Mouse (Mus musculus): ENCODE measurements around the gene Mtx3. TPM values are rescaled to one million over a fixed set of nuclear protein-coding genes. Genes with fewer than 3 reads are reported as not detected.
"Not testable (repeated sequence)": the region's sequence is repeated elsewhere in the genome, so short reads cannot be mapped to it uniquely, and the experiment has no call there.

Mtx3 gene
- 4.9 and 5.6 TPM in 2 replicates for polyA plus RNA-seq (2014; fragmentation: Nextera tagmentation; extraction: Ambion mirVana)

DNA sequence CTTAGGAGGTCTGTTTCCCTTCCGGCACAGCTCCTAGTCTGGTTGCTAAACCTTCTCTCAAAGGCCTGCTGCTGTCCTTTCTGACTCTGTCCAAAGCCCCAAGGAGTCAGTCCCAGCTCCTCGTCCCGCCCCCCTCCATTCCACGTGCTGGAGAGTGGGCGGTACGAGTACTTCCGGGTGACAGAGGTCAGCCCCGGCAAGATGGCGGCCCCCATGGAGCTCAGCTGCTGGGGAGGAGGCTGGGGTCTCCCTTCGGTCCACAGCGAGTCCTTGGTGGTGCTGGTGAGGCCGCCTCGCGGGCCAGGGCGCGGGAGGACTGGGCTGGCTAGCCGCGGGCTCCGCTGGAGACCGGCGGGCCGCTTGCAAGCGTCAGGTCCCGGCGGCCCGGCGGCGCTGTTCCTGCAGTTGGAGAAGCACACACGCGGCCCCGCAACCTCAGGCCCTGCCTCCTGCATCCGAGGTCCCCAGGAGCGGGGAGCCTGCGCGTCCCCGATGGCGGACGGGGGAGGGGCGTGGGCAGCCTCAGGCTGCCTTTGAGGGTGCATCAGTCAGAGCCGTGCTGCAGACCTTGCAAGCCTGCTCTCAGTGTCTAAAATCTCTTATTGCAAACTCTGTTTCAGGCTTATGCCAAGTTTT, at the start of gene Mtx3:
Gene Mtx3 (plus strand): TSS at position 175 of the 636 bp plus-strand sequence.
- peaks cover 18% of the 10 kb centered on the region for H3K36me3 ChIP-seq (ENCODE audit: insufficient read depth)
- no peaks in the 10 kb centered on the region for H3K4me1 ChIP-seq (ENCODE audit: insufficient read depth)
- DNase-seq = peak; percentile 91
- TF ChIP-seq CTCF (IDR thresholded peaks at IDR 0.05; ENCODE audit: low read depth) = no peak
- peak within 1 kb of the TSS; percentile 81 for H3K27ac ChIP-seq (ENCODE audit: low read depth)
- H3K9me3 ChIP-seq (ENCODE audit: low read depth, low read length) = no peaks in the 10 kb centered on the region
- peak within 1 kb of the TSS; percentile 81 for H3K9ac ChIP-seq
- WGBS = 2% methylated on average over 40 of the region's 40 CpGs
- H3K4me3 ChIP-seq (ENCODE audit: low read depth, low read length) = peak within 1 kb of the TSS; percentile 87
- no peaks in the 10 kb centered on the region for H3K27me3 ChIP-seq (ENCODE audit: insufficient read depth, low read length)
- ATAC-seq (ENCODE audit: insufficient read depth) = peak; percentile 98
- peak within 1 kb of the TSS; percentile 62 for H3K4me2 ChIP-seq

DNA sequence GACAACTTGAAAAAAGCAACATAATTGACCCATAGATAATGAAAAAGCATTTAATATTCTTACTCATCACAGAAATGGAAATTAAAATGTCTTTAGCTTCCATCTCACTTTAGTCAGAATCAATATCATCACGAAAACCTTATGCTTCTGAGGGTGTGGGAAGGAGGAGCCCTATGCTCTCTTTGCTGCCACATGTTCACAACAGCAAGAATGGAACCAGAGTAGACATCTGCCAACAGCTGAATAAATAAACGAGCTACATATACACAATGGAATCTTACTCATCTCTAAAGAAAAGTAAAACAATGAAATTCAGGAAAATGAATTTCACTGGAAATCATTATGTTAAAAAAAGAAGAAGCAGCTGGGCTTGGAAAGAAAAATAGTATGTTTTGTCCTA, 45.7 kb upstream of the Mtx3 start:
- no peak overlapping the region for H3K4me3 ChIP-seq (ENCODE audit: low read depth, low read length)
- TF ChIP-seq CTCF (IDR thresholded peaks at IDR 0.05; ENCODE audit: low read depth) = no peak
- H3K4me1 ChIP-seq (ENCODE audit: insufficient read depth) = 0 out of 2 replicates have a peak, but pooled peaks cover 5% of the 10 kb centered on the region
- H3K27ac ChIP-seq (ENCODE audit: low read depth) = no peak overlapping the region
- no peaks in the 10 kb centered on the region for H3K9me3 ChIP-seq (ENCODE audit: low read depth, low read length)
- peaks cover 15% of the 10 kb centered on the region for H3K27me3 ChIP-seq (ENCODE audit: insufficient read depth, low read length)
- DNase-seq (no peak), ATAC-seq (ENCODE audit: insufficient read depth) (no peak)
- WGBS = 52% methylated on average over 2 of the region's 2 CpGs
- H3K36me3 ChIP-seq (ENCODE audit: insufficient read depth) = no peaks in the 10 kb centered on the region
- no peak overlapping the region for H3K4me2 ChIP-seq
- H3K9ac ChIP-seq = no peak overlapping the region

DNA sequence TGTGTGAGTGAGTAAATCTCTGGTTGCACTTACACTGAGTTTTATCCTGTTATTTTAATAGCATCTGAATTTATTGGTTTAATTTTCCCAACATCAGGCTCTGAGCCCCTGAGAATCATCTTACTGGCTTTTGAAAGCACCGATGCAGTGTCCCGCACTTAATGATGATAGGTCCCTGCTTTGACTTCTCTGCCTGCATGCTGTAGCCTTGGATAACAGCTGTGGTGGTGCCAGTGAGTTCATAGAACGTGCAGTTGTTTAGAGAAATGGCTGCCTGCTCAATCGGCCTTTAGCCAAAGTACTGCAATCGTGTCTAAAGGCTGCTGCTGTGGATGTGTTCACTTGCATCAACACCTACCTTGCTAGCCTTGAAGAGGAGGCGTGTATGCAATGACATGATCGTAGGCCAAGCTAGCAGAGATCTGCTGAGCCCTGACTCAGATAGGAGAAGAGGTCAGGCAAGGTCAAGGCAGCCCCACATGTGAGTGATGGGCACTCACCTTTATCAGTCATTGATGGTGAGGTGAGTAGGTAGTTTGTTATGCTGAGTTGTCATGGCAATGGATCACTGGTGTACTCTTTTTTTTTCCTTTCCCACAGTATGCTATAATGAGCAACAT, 45.1 kb upstream of the Mtx3 start:
- Histone ChIP-seq H3K36me3 (ENCODE audit: insufficient read depth) (no peaks in the 10 kb centered on the region), H3K9me3 (ENCODE audit: low read depth, low read length) (no peaks in the 10 kb centered on the region), H3K27ac (ENCODE audit: low read depth) (no peak overlapping the region), H3K4me2 (no peak overlapping the region), H3K4me1 (ENCODE audit: insufficient read depth) (0 out of 2 replicates have a peak, but pooled peaks cover 3% of the 10 kb centered on the region), H3K27me3 (ENCODE audit: insufficient read depth, low read length) (peaks cover 9% of the 10 kb centered on the region), H3K9ac (no peak overlapping the region), H3K4me3 (ENCODE audit: low read depth, low read length) (no peak overlapping the region)
- ATAC-seq (ENCODE audit: insufficient read depth) = no peak
- WGBS = 47% methylated on average over 7 of the region's 7 CpGs
- DNase-seq = no peak
- no peak for TF ChIP-seq CTCF (IDR thresholded peaks at IDR 0.05; ENCODE audit: low read depth)

DNA sequence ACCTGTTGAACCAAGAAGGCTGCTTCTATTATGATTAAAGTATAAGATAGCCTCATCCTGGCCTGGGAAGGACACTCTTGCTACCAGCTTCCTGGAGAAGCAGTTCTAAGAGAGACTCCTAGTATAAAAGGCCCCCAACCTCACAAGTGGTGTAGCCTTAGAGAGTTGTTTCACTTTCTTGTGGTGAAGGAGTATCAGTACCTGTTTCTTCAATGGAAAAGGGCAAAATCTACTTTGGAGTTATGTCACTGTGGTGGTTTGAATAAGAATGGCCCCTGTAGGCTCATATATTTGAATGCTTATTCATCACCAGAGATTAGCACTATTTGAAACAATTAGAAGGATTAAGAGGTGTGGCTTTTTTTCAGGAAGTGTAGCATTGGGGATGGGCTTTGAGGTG, 37.8 kb upstream of the Mtx3 start:
- ATAC-seq (ENCODE audit: insufficient read depth) = no peak
- Histone ChIP-seq H3K4me3 (ENCODE audit: low read depth, low read length) (no peak overlapping the region), H3K9ac (no peak overlapping the region), H3K4me1 (ENCODE audit: insufficient read depth) (no peaks in the 10 kb centered on the region), H3K27ac (ENCODE audit: low read depth) (no peak overlapping the region), H3K36me3 (ENCODE audit: insufficient read depth) (no peaks in the 10 kb centered on the region), H3K4me2 (no peak overlapping the region), H3K27me3 (ENCODE audit: insufficient read depth, low read length) (no peaks in the 10 kb centered on the region), H3K9me3 (ENCODE audit: low read depth, low read length) (no peaks in the 10 kb centered on the region)
- no peak for DNase-seq
- no peak for TF ChIP-seq CTCF (IDR thresholded peaks at IDR 0.05; ENCODE audit: low read depth)

DNA sequence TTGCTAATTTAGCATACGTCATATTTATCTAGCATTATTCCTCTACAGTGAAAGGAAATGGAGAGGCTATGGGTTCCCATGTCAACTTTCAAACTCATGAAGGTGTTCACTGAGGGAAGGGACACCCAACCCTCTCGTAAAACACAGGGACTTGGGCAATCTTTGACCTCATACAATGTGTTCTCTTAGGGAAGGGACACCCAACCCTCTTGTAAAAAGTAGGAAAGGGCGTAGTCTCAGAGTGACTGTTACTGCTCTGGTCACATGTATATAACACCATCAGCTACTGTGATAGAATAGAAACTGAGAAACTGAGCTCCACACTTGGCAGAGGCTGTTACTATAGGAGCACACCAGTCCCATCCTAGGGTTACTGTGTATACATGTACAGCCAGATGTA, 36.7 kb upstream of the Mtx3 start:
- no peaks in the 10 kb centered on the region for H3K9me3 ChIP-seq (ENCODE audit: low read depth, low read length)
- H3K36me3 ChIP-seq (ENCODE audit: insufficient read depth) = no peaks in the 10 kb centered on the region
- no peak overlapping the region for H3K9ac ChIP-seq
- H3K4me1 ChIP-seq (ENCODE audit: insufficient read depth) = no peaks in the 10 kb centered on the region
- no peak overlapping the region for H3K4me2 ChIP-seq
- DNase-seq = no peak
- WGBS = 82% methylated on average over 3 of the region's 3 CpGs
- no peak for ATAC-seq (ENCODE audit: insufficient read depth)
- no peaks in the 10 kb centered on the region for H3K27me3 ChIP-seq (ENCODE audit: insufficient read depth, low read length)
- H3K4me3 ChIP-seq (ENCODE audit: low read depth, low read length) = no peak overlapping the region
- TF ChIP-seq CTCF (IDR thresholded peaks at IDR 0.05; ENCODE audit: low read depth) = no peak
- no peak overlapping the region for H3K27ac ChIP-seq (ENCODE audit: low read depth)

DNA sequence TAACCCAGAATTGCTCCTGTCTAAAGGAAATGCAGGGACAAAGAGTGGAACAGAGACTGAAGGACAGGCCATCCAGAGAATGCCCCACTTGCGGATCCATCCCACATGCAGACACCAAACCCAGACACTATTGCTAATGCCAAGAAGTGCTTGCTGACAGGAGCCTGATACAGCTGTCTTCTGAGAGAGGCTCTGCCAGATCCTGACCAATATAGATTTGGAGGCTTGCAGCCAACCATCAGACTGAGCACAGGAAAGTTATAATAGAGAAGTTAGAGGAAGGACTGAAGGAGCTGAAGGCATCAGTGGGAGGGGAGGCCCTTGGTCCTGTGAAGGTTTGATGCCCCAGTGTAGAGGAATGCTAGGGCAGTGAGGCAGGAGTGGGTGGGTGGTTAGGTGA, 34.0 kb upstream of the Mtx3 start:
- not testable (repeated sequence) for H3K9me3 ChIP-seq (ENCODE audit: low read depth, low read length); H3K27ac ChIP-seq (ENCODE audit: low read depth); ATAC-seq (ENCODE audit: insufficient read depth); H3K4me3 ChIP-seq (ENCODE audit: low read depth, low read length); H3K36me3 ChIP-seq (ENCODE audit: insufficient read depth); H3K9ac ChIP-seq; H3K4me2 ChIP-seq; H3K4me1 ChIP-seq (ENCODE audit: insufficient read depth); DNase-seq; H3K27me3 ChIP-seq (ENCODE audit: insufficient read depth, low read length)
- WGBS = 69% methylated on average over 1 of the region's 1 CpGs

DNA sequence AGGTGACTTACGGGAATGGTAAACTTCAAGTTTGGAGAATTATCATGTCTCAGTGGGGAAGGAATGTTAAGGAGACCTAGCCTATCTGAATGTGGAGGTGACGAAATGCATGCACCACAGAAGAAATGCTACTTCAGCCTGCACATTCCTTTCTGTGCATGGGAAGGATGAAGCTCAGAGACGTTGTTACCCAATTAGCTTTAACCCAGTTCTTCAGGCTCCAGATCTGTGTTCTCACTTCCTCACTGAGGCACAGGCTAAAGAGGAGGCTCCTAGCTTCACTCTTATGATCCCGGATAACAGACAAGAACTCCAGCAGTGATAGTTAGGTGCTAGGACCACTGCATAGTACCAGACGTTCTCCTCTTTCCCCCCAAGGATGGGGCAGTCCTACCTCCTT, 28.2 kb upstream of the Mtx3 start:
- no peak overlapping the region for H3K4me2 ChIP-seq
- WGBS = 75% methylated on average over 5 of the region's 5 CpGs
- no peaks in the 10 kb centered on the region for H3K27me3 ChIP-seq (ENCODE audit: insufficient read depth, low read length)
- H3K36me3 ChIP-seq (ENCODE audit: insufficient read depth) = no peaks in the 10 kb centered on the region
- H3K27ac ChIP-seq (ENCODE audit: low read depth) = no peak overlapping the region
- no peak overlapping the region for H3K4me3 ChIP-seq (ENCODE audit: low read depth, low read length)
- H3K9ac ChIP-seq = no peak overlapping the region
- no peak for TF ChIP-seq CTCF (IDR thresholded peaks at IDR 0.05; ENCODE audit: low read depth)
- no peaks in the 10 kb centered on the region for H3K9me3 ChIP-seq (ENCODE audit: low read depth, low read length)
- ATAC-seq (ENCODE audit: insufficient read depth) (no peak), DNase-seq (no peak)
- H3K4me1 ChIP-seq (ENCODE audit: insufficient read depth) = no peaks in the 10 kb centered on the region
